Mouse (Mus musculus) T-helper 2 cell (primary cell): ENCODE data around the gene Gnai3.

ENCODE experiments used
- in situ Hi-C: fragments of 300-600 bp; cut with MboI, MseI; formaldehyde crosslinking; loops from one replicate; pipeline ENCODE4 v1.15.1; 2025; ENCODE audit warnings: high pct_unique_total_duplicates

The Gnai3 gene

DNA sequence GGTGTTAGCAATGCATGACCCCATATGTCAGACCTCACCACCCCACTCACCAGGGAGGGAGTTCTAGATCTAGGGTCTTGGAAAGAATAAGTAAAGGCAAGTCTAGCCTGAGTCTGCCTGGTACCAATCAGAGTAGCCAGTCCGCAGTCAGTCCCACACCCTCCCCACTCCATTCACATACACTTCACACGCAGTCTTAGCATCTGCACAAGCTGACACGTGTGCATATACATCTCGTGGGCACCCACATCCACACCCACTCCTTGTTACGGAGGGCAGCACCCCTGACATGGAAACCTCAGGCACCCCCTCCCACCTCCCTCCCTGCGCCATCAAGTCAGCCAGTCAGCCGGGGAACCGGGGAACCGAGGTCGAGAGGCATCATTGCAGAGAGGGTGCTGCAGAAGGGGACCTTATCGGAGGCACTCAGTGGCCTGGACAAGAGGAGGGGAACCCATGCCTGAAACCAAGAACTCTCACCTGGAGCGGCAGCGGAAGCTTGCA lies 61.1 kb downstream of the Gnai3 start:
- in situ Hi-C loops: loop anchor here (5.0 kb wide), 1 partner anchor 67 kb away; the partner anchor contains the start of gene Gpr61

DNA sequence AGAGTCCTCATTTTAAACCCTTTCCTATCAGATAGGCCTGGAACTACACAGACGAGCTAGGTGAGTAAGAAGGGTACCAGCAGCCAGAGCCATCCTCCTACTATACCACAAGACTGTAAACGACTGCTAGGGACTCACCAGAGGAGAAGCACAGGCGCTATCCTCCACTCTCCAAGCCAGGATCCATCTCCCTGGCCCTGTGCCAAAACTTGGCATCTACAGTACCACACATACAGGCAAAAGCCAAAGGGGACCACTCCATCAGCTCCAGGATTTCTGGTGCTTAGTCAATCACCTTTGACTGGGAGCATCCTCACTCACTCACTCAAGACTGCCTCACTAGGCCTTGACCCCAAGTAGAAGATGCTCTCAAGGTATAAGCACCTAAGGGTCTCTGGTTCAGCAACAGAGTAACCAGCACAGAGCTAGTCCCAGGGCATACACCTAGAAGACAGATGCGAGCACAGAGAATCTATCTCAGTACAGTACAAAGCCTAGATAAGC lies 62.0 kb downstream of the Gnai3 start:
- in situ Hi-C loops: loop anchor here (5.0 kb wide), 1 partner anchor 68 kb away; the partner anchor contains the start of gene Gpr61

DNA sequence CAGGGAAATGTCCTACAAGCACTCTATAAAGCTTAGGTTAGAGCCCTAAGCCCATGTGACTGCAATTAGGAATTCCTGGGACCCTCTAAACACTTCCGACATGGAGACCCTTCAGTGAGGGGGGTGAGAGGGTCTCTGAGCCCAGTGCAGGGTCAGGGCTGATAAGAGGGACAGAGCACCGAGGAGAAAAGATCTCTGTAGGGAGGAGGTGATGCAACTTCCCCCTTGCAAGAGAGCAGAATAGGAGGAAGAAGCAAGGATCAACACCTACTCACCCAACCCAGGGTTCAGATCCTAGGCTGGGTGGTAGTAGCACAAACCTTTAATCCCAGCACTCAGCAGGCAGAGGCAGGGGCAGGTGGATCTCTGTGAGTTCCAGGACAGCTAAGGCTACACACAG lies 62.8 kb downstream of the Gnai3 start:
- in situ Hi-C loops: loop anchor here (5.0 kb wide), 1 partner anchor 69 kb away; the partner anchor contains the start of gene Gpr61

GRCm38 (mm10) chr3:108082251-108082875 lies 63.6 kb downstream of the Gnai3 start:
- in situ Hi-C loops: loop anchor here (5.0 kb wide), 1 partner anchor 70 kb away; the partner anchor contains the start of gene Gpr61

GRCm38 (mm10) chr3:108081681-108082080 lies 64.3 kb downstream of the Gnai3 start:
- in situ Hi-C loops: loop anchor here (5.0 kb wide), 1 partner anchor 71 kb away; the partner anchor contains the start of gene Gpr61

GRCm38 (mm10) chr3:108076836-108077235 lies 69.1 kb downstream of the Gnai3 start:
- in situ Hi-C loops: no loop called here

GRCm38 (mm10) chr3:108072983-108073569 lies 72.9 kb downstream of the Gnai3 start:
- in situ Hi-C loops: no loop called here

DNA sequence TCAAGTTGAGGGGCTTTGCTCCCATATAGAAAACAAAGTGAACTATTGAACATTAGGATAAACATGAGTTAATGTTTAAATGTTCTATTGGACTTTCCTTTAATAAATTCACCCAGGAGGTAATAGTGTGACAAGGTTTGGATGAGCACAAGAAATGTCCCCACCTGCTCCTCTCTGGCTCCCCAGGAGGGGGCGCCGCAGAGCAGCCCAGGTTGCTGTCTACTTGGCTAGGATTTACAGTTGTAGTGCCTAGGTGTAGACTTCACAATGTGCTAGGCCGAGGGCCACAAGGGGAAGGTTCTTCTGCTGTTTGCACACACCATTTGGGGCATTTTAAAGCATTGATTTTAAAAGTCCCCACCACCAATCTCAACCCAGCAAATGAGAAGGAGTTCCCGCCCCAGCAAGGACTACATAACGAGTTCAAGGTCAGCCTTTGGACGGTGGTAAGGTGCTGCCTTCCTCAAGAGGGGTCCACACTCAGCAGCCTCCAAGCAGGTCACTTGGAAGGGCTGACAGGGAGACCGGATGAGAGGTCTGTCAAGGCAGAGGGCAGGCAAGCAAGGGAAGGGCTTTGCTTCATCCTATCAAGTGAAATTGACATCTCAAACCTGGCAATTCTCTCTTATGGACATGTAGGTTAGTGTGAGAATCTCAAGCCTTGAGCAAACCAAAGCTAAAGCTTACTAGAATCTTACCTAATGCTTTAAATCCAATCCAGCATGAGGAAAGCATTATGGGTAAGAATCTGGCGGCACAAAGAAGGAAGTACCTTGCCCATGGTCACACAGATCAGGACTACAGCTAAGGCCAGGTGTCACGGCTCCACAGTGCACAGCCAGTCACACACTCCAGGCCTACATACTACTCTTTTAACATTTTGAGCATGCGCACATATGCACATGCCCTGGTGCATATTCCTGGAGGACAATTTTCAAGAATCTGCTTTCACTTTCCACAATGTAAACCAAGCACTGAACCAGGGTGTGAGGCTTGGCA lies 75.4 kb downstream of the Gnai3 start:
- in situ Hi-C loops: no loop called here

DNA sequence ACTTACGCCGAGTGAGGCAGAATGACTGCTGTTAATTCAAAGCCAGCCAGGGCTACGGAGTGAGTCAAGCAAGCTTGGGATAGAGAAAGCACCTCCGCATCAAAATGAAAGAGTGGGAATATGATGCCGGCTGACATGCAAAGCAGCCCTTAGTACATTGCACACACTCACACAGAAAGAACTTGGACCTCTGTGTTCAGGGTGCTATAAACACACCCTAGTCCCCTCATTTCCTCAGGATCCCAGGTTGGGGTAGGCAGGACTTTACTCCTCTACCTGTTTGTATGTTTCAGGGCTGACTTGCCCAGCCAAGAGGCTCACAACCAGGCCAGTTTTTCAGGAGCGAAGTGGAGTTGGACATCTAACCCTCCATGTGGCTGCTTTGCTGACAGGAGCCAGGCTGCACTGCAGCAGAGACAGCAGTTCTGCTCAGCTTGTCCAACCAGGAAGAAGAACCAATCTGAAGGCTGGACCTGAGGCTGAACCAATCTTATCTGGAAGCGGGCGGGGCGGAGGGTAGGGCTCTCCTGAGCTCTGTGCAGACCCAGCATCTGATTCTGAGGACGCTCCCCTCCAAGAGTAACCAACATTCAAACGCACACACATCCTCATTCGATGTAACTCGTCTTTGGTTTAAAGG lies 76.6 kb downstream of the Gnai3 start:
- in situ Hi-C loops: no loop called here

DNA sequence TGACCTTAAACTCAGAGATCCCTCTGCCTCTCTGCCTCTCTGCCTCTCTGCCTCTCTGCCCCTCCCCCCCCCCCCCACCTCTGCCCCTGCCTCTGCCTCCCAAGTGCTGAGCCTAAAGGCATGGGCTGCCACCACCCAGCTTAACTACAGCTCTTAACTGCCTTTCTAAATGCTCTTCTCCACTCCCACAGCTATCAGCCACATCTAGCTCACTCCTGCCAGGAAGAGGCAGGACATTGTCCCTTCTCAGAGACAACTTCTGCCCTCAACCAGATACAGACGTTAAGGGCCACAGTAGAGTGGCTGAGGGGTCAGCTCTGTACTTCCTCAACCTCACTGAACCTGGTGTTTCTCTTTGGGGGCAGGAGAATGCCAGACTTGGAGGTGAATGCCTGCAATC lies 77.1 kb downstream of the Gnai3 start:
- in situ Hi-C loops: no loop called here

DNA sequence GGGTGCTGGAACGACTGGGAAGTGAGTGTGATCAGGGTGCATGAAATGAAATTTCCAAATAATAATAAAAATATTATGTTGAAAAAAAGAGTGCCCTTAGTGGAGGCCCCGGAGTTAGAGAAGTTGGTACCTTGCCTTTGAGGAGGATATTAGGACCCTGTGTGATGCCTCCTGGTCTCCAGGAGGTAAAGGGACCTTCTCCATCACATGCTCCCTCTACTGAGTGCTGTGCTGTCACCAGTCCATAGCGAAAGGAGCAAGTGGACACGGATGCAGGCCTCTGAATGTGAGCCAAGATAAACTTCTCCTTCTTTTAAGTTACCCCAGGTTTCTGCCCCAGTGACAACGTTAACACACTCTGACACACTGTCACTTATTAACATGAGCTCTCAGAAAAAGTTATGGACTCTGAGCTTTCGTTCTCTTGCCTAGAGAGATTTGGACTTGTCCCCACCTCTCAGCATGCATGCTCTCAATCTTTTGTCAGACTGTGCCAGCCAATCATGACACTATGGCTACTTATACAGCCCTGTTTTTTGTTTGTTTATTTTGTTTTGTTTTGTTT lies 78.5 kb downstream of the Gnai3 start:
- in situ Hi-C loops: no loop called here

- in situ Hi-C loops: no loop called here
Observed at GRCm38 (mm10) chr3:108065551-108065950, 80.4 kb downstream of the Gnai3 start.

- in situ Hi-C loops: no loop called here
Observed at GRCm38 (mm10) chr3:108064672-108065071, 81.3 kb downstream of the Gnai3 start.

DNA sequence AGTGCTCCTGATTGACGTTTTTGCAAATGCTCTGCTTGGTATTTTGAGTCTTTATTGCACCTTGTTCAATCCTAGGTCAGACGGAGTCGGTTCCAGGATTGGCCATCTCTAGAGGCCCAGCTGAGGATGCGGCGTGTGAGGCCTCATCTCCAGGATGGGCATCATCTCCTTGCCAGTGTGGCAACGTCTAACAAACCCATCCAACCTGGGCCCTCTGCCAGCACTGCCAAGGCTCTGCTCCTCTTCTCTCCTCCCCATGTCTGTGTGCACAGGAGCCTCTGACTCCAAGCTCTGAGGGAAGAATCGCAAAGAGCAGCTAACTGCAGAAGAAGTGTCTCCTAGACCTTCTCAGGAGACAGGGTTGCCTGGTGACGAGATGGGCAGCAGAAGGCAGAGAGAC lies 83.3 kb downstream of the Gnai3 start:
- in situ Hi-C loops: no loop called here

DNA sequence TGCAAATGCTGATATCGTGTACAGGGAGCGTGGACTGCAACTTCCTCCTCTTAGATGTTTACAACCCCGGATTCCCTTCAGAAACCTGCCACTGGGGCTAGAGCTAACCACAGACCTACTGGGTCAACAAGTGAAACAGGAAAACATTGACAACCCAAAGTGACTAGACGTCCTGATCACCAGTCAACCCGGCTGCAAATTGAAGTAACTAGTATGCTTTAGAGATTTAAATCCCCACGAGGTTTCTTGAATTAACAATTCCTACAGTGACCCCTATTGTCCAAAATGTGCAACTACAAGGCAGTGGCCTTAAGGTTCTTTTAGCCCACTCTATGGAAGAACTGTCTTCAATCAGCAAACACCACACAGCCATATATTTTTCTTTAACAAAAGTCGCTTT lies 84.5 kb downstream of the Gnai3 start:
- in situ Hi-C loops: no loop called here
